Mouse (Mus musculus): ENCODE measurements at regions not wholly inside any gene's neighbourhood (a gene's known extent, or its start where the extent isn't known, plus 50 kb on each side); places are given as distances from the start of the nearest gene placed in this dataset.

DNA sequence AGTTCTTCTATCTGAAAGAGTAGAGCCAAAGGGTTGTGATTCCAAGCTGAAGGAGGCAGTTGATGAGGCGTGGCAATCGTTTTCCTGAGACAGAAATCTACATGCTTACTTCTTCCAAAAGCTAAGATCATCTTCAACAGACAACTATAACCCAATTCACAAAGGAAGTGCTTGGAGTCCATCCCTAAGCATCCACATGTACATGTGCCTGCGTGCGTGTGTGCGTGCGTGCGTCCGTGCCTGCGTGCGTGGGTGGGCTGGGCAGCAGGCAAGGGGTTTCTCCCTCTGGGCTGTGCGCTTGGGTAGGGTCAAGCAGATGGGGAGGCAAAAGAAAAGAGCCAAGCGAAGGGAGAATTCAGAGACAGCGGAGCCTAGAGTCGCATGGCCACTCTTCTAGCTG, 108.2 kb upstream of the Atp1a1 start:
- WGBS: 64% methylated on average over 14 of the region's 14 CpGs
- no peaks in the 10 kb centered on the region for H3K27me3 ChIP-seq
- H3K4me3 ChIP-seq (replicated peaks): no peak overlapping the region
- no peaks in the 10 kb centered on the region for H3K36me3 ChIP-seq
- no peak overlapping the region for H3K9ac ChIP-seq
- peak overlapping the region; percentile 32; the same call in 1 of the 2 replicates for H3K4me2 ChIP-seq (replicated peaks)
- ATAC-seq (ENCODE audit: insufficient number of reproducible peaks, low FRiP score, low TSS enrichment, low read depth): no peak
- H3K4me1 ChIP-seq: peaks cover 38% of the 10 kb centered on the region
- no peaks in the 10 kb centered on the region for H3K9me3 ChIP-seq (replicated peaks)
- H3K27ac ChIP-seq (replicated peaks): peak overlapping the region; percentile 63

DNA sequence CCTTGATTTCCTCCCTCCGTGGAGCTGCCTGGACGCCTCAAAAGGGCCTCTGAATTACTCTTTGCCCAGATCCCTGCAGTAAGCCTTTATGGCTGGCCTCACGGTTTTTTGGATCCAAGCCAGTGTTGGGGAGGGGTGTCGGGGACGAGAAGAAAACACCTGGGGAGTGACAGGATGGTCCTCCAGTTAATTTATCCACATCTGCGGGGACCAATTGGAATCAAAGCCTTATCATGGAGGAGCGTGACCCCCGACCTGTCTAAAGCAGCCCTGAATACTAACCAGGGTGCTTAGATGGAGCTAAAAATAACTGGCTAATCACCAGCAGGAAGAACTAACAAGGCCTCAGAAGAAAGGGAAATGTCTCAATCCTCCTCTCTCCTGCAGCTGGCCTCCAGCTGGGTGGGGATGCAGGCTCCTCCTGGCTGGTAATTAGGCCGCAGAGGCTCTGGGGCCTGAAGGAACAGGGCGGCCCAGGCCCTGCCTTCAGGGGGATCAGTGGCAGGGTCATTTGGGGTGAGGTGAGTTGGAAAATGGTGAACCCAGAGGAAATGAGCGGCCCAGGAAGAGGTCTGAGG, 107.2 kb upstream of the Atp1a1 start:
- no peak overlapping the region for H3K9ac ChIP-seq
- no peak overlapping the region for H3K4me2 ChIP-seq (replicated peaks)
- H3K36me3 ChIP-seq: no peaks in the 10 kb centered on the region
- no peaks in the 10 kb centered on the region for H3K27me3 ChIP-seq
- H3K4me3 ChIP-seq (replicated peaks): no peak overlapping the region
- H3K9me3 ChIP-seq (replicated peaks): no peaks in the 10 kb centered on the region
- no peak for ATAC-seq (ENCODE audit: insufficient number of reproducible peaks, low FRiP score, low TSS enrichment, low read depth)
- peaks cover 38% of the 10 kb centered on the region for H3K4me1 ChIP-seq
- H3K27ac ChIP-seq (replicated peaks): 0 out of 2 replicates have a peak overlapping the region, but pooled peaks have one; percentile 36
- 14% methylated on average over 11 of the region's 11 CpGs for WGBS

DNA sequence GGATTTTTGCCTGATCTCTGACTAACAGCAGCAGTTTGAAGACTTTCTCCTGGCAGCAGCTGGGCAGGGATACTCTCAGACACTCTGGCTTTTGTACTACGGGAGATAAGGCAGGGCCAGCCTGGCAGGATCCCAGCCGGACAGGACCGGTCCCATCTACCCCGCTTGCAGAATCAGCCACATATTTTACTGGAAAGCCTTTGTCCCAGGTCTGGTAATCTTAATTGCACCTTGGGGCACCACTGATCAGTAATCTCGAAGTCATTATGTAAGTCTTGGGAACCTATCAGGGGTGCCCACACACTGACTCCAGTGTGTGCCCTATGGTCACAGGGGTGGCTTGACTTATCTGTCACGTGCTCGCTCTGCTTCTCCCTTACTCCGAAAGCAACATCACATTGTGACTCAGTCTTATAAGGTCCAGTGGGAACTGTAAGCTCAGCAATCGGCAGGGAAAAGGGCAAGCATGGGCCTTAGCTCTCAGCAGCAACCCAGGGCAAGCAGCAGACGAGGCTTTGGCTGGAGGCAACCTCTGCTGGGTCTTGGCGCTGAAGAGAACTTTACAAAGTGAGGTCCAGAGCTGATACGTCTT, 105.0 kb upstream of the Atp1a1 start:
- WGBS: 77% methylated on average over 12 of the region's 12 CpGs
- ATAC-seq (ENCODE audit: insufficient number of reproducible peaks, low FRiP score, low TSS enrichment, low read depth): no peak
- no peak overlapping the region for H3K4me3 ChIP-seq (replicated peaks)
- H3K9ac ChIP-seq: no peak overlapping the region
- no peak overlapping the region for H3K4me2 ChIP-seq (replicated peaks)
- H3K27me3 ChIP-seq: no peaks in the 10 kb centered on the region
- peaks cover 36% of the 10 kb centered on the region for H3K4me1 ChIP-seq
- no peaks in the 10 kb centered on the region for H3K9me3 ChIP-seq (replicated peaks)
- no peak overlapping the region for H3K27ac ChIP-seq (replicated peaks)
- H3K36me3 ChIP-seq: no peaks in the 10 kb centered on the region

DNA sequence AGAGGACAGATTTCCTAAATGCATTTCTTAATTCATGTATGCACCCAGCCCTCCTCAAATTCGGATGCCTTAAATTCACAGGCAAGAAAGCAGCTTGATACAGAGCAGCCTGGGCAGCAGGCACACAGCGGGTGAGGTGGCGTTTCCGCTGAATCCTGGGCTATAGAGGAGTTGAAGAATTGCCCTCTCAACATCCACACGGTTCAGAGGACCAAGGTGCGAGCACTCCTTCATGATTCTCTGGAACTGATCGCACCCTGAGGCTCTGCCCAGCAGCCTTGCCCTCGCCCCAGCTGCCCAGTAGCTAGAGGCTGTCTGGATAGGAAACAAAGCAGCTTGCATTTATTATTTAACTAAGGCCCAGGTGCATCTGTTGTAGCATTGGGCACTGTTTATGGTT, 104.3 kb upstream of the Atp1a1 start:
- no peaks in the 10 kb centered on the region for H3K27me3 ChIP-seq
- no peak overlapping the region for H3K4me2 ChIP-seq (replicated peaks)
- H3K36me3 ChIP-seq: no peaks in the 10 kb centered on the region
- 78% methylated on average over 8 of the region's 8 CpGs for WGBS
- no peak overlapping the region for H3K4me3 ChIP-seq (replicated peaks)
- no peaks in the 10 kb centered on the region for H3K9me3 ChIP-seq (replicated peaks)
- H3K9ac ChIP-seq: no peak overlapping the region
- H3K4me1 ChIP-seq: peaks cover 31% of the 10 kb centered on the region
- no peak overlapping the region for H3K27ac ChIP-seq (replicated peaks)
- no peak for ATAC-seq (ENCODE audit: insufficient number of reproducible peaks, low FRiP score, low TSS enrichment, low read depth)

- no peak overlapping the region for H3K27ac ChIP-seq (replicated peaks)
- no peaks in the 10 kb centered on the region for H3K9me3 ChIP-seq (replicated peaks)
- H3K4me3 ChIP-seq (replicated peaks): no peak overlapping the region
- no peaks in the 10 kb centered on the region for H3K36me3 ChIP-seq
- no peak overlapping the region for H3K9ac ChIP-seq
- ATAC-seq (ENCODE audit: insufficient number of reproducible peaks, low FRiP score, low TSS enrichment, low read depth): no peak
- no peaks in the 10 kb centered on the region for H3K27me3 ChIP-seq
- peaks cover 23% of the 10 kb centered on the region for H3K4me1 ChIP-seq
- WGBS: 67% methylated on average over 9 of the region's 9 CpGs
- H3K4me2 ChIP-seq (replicated peaks): no peak overlapping the region
These were observed 100.4 kb upstream of the Atp1a1 start for GRCm38 (mm10) chr3:101704919-101705318.

DNA sequence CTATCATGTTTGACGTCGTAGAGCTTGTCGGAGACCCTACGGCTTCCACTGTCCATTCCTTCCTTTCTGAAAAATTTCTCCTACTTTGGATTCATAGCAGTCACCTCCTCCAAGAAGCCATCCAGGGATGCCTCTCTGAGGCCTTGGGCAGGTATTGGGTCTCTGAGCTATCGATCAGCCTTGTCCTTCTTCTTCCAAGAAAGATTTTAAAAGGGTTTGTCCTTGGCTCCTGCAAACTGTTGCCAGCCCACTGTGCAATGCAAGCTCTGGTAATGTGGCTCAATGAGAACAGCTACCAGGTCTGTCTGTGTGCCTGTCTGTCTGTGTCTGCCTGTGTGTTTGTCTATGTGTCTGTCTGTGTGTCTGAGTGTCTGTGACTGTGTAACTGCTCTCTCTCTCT, 99.8 kb upstream of the Atp1a1 start:
- no peaks in the 10 kb centered on the region for H3K27me3 ChIP-seq
- no peaks in the 10 kb centered on the region for H3K36me3 ChIP-seq
- no peak overlapping the region for H3K4me3 ChIP-seq (replicated peaks)
- no peak overlapping the region for H3K27ac ChIP-seq (replicated peaks)
- no peak for ATAC-seq (ENCODE audit: insufficient number of reproducible peaks, low FRiP score, low TSS enrichment, low read depth)
- H3K9me3 ChIP-seq (replicated peaks): no peaks in the 10 kb centered on the region
- H3K4me1 ChIP-seq: peaks cover 26% of the 10 kb centered on the region
- no peak overlapping the region for H3K4me2 ChIP-seq (replicated peaks)
- 95% methylated on average over 5 of the region's 5 CpGs for WGBS
- H3K9ac ChIP-seq: no peak overlapping the region

DNA sequence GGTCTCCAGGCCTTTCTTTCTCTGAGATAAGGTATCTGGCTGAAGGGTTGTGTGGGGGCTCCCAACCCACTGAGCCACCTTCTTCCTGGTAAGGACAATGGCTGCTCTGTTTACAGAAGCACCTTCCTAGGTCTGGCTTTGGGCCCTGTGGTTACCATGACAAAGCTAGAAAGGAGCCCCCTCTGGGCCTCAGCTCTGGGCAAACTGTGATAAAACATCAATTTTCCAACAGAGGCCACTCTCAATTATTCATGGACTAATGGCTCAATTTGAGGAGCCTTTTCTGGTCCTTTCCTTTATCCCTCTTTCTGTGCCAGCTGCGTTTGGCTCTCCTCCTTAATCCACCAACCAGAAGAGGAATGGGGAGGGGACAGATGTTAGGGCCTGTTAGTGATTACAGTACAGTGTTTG, 97.3 kb upstream of the Atp1a1 start:
- H3K27ac ChIP-seq (replicated peaks): 0 out of 2 replicates have a peak overlapping the region, but pooled peaks have one; percentile 55
- no peaks in the 10 kb centered on the region for H3K27me3 ChIP-seq
- 17% methylated on average over 1 of the region's 1 CpGs for WGBS
- H3K9ac ChIP-seq: no peak overlapping the region
- no peak overlapping the region for H3K4me3 ChIP-seq (replicated peaks)
- no peak overlapping the region for H3K4me2 ChIP-seq (replicated peaks)
- peaks cover 26% of the 10 kb centered on the region for H3K4me1 ChIP-seq
- ATAC-seq (ENCODE audit: insufficient number of reproducible peaks, low FRiP score, low TSS enrichment, low read depth): no peak
- H3K36me3 ChIP-seq: no peaks in the 10 kb centered on the region
- no peaks in the 10 kb centered on the region for H3K9me3 ChIP-seq (replicated peaks)

GRCm38 (mm10) chr3:101700974-101701610, 96.6 kb upstream of the Atp1a1 start:
- Histone ChIP-seq H3K4me1 (peaks cover 26% of the 10 kb centered on the region), H3K4me2 (replicated peaks) (no peak overlapping the region), H3K9ac (no peak overlapping the region), H3K36me3 (no peaks in the 10 kb centered on the region), H3K27me3 (no peaks in the 10 kb centered on the region), H3K9me3 (replicated peaks) (no peaks in the 10 kb centered on the region), H3K27ac (replicated peaks) (peak overlapping the region; percentile 55; the same call in 1 of the 2 replicates), H3K4me3 (replicated peaks) (no peak overlapping the region)
- WGBS: 38% methylated on average over 10 of the region's 10 CpGs
- ATAC-seq (ENCODE audit: insufficient number of reproducible peaks, low FRiP score, low TSS enrichment, low read depth): 0 out of 2 replicates have a peak, but pooled peaks have one; percentile 69

GRCm38 (mm10) chr3:101699929-101700681, 95.6 kb upstream of the Atp1a1 start:
- peak overlapping the region; percentile 55; the same call in 1 of the 2 replicates for H3K27ac ChIP-seq (replicated peaks)
- H3K36me3 ChIP-seq: no peaks in the 10 kb centered on the region
- H3K9ac ChIP-seq: no peak overlapping the region
- no peaks in the 10 kb centered on the region for H3K9me3 ChIP-seq (replicated peaks)
- 58% methylated on average over 12 of the region's 12 CpGs for WGBS
- peak; percentile 40 for ATAC-seq (ENCODE audit: insufficient number of reproducible peaks, low FRiP score, low TSS enrichment, low read depth)
- no peak overlapping the region for H3K4me2 ChIP-seq (replicated peaks)
- H3K4me3 ChIP-seq (replicated peaks): no peak overlapping the region
- peaks cover 26% of the 10 kb centered on the region for H3K4me1 ChIP-seq
- no peaks in the 10 kb centered on the region for H3K27me3 ChIP-seq

- Histone ChIP-seq H3K27me3 (no peaks in the 10 kb centered on the region), H3K9me3 (replicated peaks) (no peaks in the 10 kb centered on the region), H3K36me3 (no peaks in the 10 kb centered on the region), H3K9ac (no peak overlapping the region), H3K4me2 (replicated peaks) (no peak overlapping the region), H3K27ac (replicated peaks) (no peak overlapping the region), H3K4me3 (replicated peaks) (no peak overlapping the region), H3K4me1 (peaks cover 22% of the 10 kb centered on the region)
- no peak for ATAC-seq (ENCODE audit: insufficient number of reproducible peaks, low FRiP score, low TSS enrichment, low read depth)
- 78% methylated on average over 2 of the region's 2 CpGs for WGBS
These were observed 92.3 kb upstream of the Atp1a1 start for GRCm38 (mm10) chr3:101696832-101697231.

DNA sequence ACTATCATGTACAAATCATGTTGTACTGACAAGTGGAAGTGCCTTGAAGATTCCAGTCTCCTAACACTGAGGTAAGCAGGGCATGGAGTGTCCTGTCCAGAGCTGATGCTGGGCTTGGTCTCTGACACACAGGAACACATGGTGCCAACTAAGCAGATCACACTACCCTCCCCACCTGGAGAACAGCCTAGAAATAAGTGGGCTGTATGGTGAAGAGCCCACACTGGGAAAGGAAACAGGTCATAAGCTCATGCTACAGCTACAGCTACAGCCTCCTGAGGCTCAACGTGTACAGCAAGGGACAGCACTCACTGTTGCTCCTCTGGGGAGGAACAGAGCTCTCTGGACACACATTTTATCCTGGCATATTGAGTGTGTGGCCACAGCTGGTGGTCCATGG, 89.8 kb upstream of the Atp1a1 start:
- Histone ChIP-seq H3K9ac (no peak overlapping the region), H3K4me3 (replicated peaks) (no peak overlapping the region), H3K27me3 (no peaks in the 10 kb centered on the region), H3K9me3 (replicated peaks) (no peaks in the 10 kb centered on the region), H3K36me3 (no peaks in the 10 kb centered on the region), H3K4me2 (replicated peaks) (no peak overlapping the region), H3K4me1 (no peaks in the 10 kb centered on the region), H3K27ac (replicated peaks) (no peak overlapping the region)
- WGBS: 52% methylated on average over 1 of the region's 1 CpGs
- no peak for ATAC-seq (ENCODE audit: insufficient number of reproducible peaks, low FRiP score, low TSS enrichment, low read depth)

Data from embryonic facial prominence, embryonic 15.5 days (tissue).